Mouse (Mus musculus): Measurements from ENCODE around the gene Mrpl41. TPM values are rescaled to one million over a fixed set of nuclear protein-coding genes. Genes with fewer than 3 reads are reported as not detected.
"Not testable (repeated sequence)": the region's sequence is repeated elsewhere in the genome, so short reads cannot be mapped to it uniquely, and the experiment has no call there.

Gene Mrpl41
- polyA plus RNA-seq, 1 experiment from 2014 or later, result 130 TPM

DNA sequence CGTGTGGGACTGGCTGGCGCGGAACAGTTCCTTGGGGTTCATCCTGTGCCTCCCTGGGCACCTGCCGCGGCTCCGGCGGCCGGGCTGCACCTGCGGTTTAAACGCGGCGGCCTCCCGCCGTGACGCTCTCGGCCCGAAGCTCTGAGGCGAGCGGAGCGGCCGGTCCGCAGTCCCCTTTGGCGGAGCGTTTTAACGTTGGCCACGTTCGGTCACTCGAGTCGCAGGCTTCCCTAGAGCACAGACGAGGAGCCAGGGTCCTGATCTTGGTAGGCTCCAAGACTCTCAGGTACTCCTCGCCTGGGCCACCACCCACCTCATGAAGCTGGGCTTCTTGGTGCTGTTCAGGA, 24.7 kb downstream of the Mrpl41 start:
- DNase-seq (ENCODE audit: low spot score), result peak; percentile 61
- WGBS, result under 1% methylated on average over 31 of the region's 31 CpGs
- H3K4me1 ChIP-seq (replicated peaks; ENCODE audit: control insufficient read depth, insufficient read depth, low read length), result peaks cover 5% of the 10 kb centered on the region; the same call in 1 of the 2 replicates

DNA sequence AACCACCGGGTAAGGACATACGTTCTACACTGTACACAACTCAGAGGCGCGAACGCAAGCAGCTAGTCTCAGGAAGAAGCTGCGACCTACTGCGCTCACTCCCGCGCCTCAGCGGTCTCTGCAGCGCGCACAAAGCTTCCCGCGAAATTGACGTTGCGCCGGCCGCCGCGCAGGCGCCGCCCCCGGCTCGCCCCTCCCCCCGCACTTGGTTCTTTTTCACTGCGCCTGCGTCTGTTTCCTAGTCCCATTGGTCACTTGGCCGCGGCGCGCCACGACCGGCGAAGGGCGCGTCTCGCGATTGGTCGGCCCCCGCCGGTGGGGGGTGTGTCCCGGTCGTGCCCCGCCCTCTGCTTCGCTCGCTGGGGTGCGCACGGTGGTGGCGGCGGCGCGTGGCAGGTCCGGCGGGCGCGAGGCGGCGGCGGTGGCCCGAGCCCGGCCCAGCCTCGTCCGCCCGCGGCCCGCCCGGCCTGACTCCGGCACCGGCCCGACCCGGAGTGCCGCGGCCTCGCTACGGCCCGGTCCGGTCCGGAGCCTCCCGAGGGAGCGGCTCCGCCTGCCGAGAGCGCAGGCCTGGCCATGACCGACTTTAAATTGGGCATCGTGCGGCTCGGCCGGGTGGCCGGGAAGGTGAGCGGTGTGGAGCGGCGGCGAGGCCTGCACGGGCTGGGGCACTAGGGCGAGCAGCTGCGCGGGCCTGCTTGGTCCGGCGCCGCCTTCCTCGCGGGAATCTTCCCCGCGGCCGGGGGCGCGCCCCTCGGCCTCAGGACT, 25.3 kb downstream of the Mrpl41 start, which contains the start of gene Zmynd19:
Gene Zmynd19 (plus strand): TSS at position 372 of the 768 bp plus-strand sequence.
- Histone ChIP-seq H3K4me1 (replicated peaks; ENCODE audit: control insufficient read depth, insufficient read depth, low read length) (peaks cover 5% of the 10 kb centered on the region; the same call in 1 of the 2 replicates), H3K36me3 (ENCODE audit: control insufficient read depth, insufficient read depth, low read length) (no peaks in the 10 kb centered on the region; the same call in 1 of the 2 replicates), H3K9ac (ENCODE audit: low read length) (peak within 1 kb of the TSS; percentile 92), H3K27me3 (ENCODE audit: control insufficient read depth, insufficient read depth, low read length) (no peaks in the 10 kb centered on the region), H3K9me3 (ENCODE audit: control insufficient read depth, low read length) (no peaks in the 10 kb centered on the region), H3K4me2 (ENCODE audit: low read depth, low read length, severe bottlenecking) (peak within 1 kb of the TSS; percentile 82), H3K27ac (ENCODE audit: low read depth, low read length) (0 out of 2 replicates have a peak within 1 kb of the TSS, but pooled peaks have one; percentile 38), H3K4me3 (ENCODE audit: low read depth, low read length) (peak within 1 kb of the TSS; percentile 94)
- DNase-seq (ENCODE audit: low spot score) (peak; percentile 100), ATAC-seq (replicated peaks; ENCODE audit: low FRiP score) (peak; percentile 99)
- under 1% methylated on average over 89 of the region's 108 CpGs for WGBS

More for the DNA sequence above, 24.7 kb downstream of the Mrpl41 start:
- Histone ChIP-seq H3K4me2 (ENCODE audit: low read depth, low read length, severe bottlenecking) (peak overlapping the region; percentile 67), H3K36me3 (ENCODE audit: control insufficient read depth, insufficient read depth, low read length) (no peaks in the 10 kb centered on the region; the same call in 1 of the 2 replicates), H3K9me3 (ENCODE audit: control insufficient read depth, low read length) (no peaks in the 10 kb centered on the region), H3K27ac (ENCODE audit: low read depth, low read length) (no peak overlapping the region), H3K9ac (ENCODE audit: low read length) (peak overlapping the region; percentile 92), H3K4me3 (ENCODE audit: low read depth, low read length) (peak overlapping the region; percentile 94), H3K27me3 (ENCODE audit: control insufficient read depth, insufficient read depth, low read length) (no peaks in the 10 kb centered on the region)
- ATAC-seq (replicated peaks; ENCODE audit: low FRiP score), result no peak

- 40% methylated on average over 2 of the region's 2 CpGs for WGBS
- H3K27ac ChIP-seq (ENCODE audit: low read depth, low read length); H3K4me3 ChIP-seq (ENCODE audit: low read depth, low read length); H3K4me1 ChIP-seq (replicated peaks; ENCODE audit: control insufficient read depth, insufficient read depth, low read length); DNase-seq (ENCODE audit: low spot score); H3K4me2 ChIP-seq (ENCODE audit: low read depth, low read length, severe bottlenecking); H3K27me3 ChIP-seq (ENCODE audit: control insufficient read depth, insufficient read depth, low read length); ATAC-seq (replicated peaks; ENCODE audit: low FRiP score); H3K9ac ChIP-seq (ENCODE audit: low read length); H3K36me3 ChIP-seq (ENCODE audit: control insufficient read depth, insufficient read depth, low read length); H3K9me3 ChIP-seq (ENCODE audit: control insufficient read depth, low read length): not testable (repeated sequence)
Measured at GRCm38 (mm10) chr2:24944304-24944703, 30.6 kb downstream of the Mrpl41 start.

- ATAC-seq (replicated peaks; ENCODE audit: low FRiP score), result no peak
- Histone ChIP-seq H3K9ac (ENCODE audit: low read length) (no peak overlapping the region), H3K4me3 (ENCODE audit: low read depth, low read length) (no peak overlapping the region), H3K27ac (ENCODE audit: low read depth, low read length) (no peak overlapping the region), H3K9me3 (ENCODE audit: control insufficient read depth, low read length) (no peaks in the 10 kb centered on the region), H3K4me1 (replicated peaks; ENCODE audit: control insufficient read depth, insufficient read depth, low read length) (no peaks in the 10 kb centered on the region), H3K36me3 (ENCODE audit: control insufficient read depth, insufficient read depth, low read length) (no peaks in the 10 kb centered on the region), H3K4me2 (ENCODE audit: low read depth, low read length, severe bottlenecking) (no peak overlapping the region), H3K27me3 (ENCODE audit: control insufficient read depth, insufficient read depth, low read length) (no peaks in the 10 kb centered on the region)
- DNase-seq (ENCODE audit: low spot score), result no peak
- 78% methylated on average over 4 of the region's 4 CpGs for WGBS
Measured at GRCm38 (mm10) chr2:24942092-24942491, 32.8 kb downstream of the Mrpl41 start.

- ATAC-seq (replicated peaks; ENCODE audit: low FRiP score) (peak; percentile 93), DNase-seq (ENCODE audit: low spot score) (peak; percentile 96)
- Histone ChIP-seq H3K4me2 (ENCODE audit: low read depth, low read length, severe bottlenecking) (peak within 1 kb of the TSS; percentile 96), H3K27me3 (ENCODE audit: control insufficient read depth, insufficient read depth, low read length) (no peaks in the 10 kb centered on the region; the same call in 1 of the 2 replicates), H3K4me1 (replicated peaks; ENCODE audit: control insufficient read depth, insufficient read depth, low read length) (peaks cover 2% of the 10 kb centered on the region; the same call in 1 of the 2 replicates), H3K9ac (ENCODE audit: low read length) (peak within 1 kb of the TSS; percentile 66), H3K36me3 (ENCODE audit: control insufficient read depth, insufficient read depth, low read length) (no peaks in the 10 kb centered on the region), H3K4me3 (ENCODE audit: low read depth, low read length) (peak within 1 kb of the TSS; percentile 52), H3K9me3 (ENCODE audit: control insufficient read depth, low read length) (no peaks in the 10 kb centered on the region), H3K27ac (ENCODE audit: low read depth, low read length) (no peak within 1 kb of the TSS)
- WGBS, result under 1% methylated on average over 47 of the region's 49 CpGs
Measured at GRCm38 (mm10) chr2:24935057-24935796, 39.7 kb downstream of the Mrpl41 start, which contains the start of gene Arrdc1. Gene Arrdc1 (minus strand): TSS chr2:24935252.

- Histone ChIP-seq H3K27me3 (ENCODE audit: control insufficient read depth, insufficient read depth, low read length) (no peaks in the 10 kb centered on the region; the same call in 1 of the 2 replicates), H3K4me2 (ENCODE audit: low read depth, low read length, severe bottlenecking) (peak overlapping the region; percentile 96), H3K9me3 (ENCODE audit: control insufficient read depth, low read length) (no peaks in the 10 kb centered on the region), H3K4me1 (replicated peaks; ENCODE audit: control insufficient read depth, insufficient read depth, low read length) (peaks cover 2% of the 10 kb centered on the region; the same call in 1 of the 2 replicates), H3K27ac (ENCODE audit: low read depth, low read length) (no peak overlapping the region), H3K9ac (ENCODE audit: low read length) (peak overlapping the region; percentile 66), H3K36me3 (ENCODE audit: control insufficient read depth, insufficient read depth, low read length) (no peaks in the 10 kb centered on the region), H3K4me3 (ENCODE audit: low read depth, low read length) (peak overlapping the region; percentile 52)
- DNase-seq (ENCODE audit: low spot score) (no peak), ATAC-seq (replicated peaks; ENCODE audit: low FRiP score) (peak; percentile 42)
- WGBS, result 3% methylated on average over 19 of the region's 19 CpGs
Measured at GRCm38 (mm10) chr2:24934441-24934963, 40.4 kb downstream of the Mrpl41 start.

DNA sequence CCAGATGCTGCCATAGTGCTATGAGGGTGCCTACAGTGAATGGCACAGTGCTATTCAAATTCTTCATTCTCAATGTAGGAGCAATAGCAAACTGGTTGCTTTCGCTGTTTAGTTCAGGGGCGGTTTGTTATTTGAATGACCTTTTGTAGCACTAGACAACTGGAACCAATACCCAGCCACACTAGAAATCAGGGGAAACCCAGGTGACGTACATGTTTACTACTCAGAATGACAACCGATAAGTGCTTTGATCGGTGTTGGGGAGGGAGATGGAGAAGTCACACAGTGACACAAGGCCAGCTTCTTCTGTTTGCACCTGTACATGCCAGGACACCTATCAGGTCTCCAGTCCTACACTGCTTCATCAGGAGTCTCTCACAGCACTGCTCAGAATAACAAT, 45.3 kb downstream of the Mrpl41 start:
- Histone ChIP-seq H3K27me3 (ENCODE audit: control insufficient read depth, insufficient read depth, low read length) (no peaks in the 10 kb centered on the region; the same call in 1 of the 2 replicates), H3K9ac (ENCODE audit: low read length) (no peak overlapping the region), H3K4me3 (ENCODE audit: low read depth, low read length) (no peak overlapping the region), H3K4me1 (replicated peaks; ENCODE audit: control insufficient read depth, insufficient read depth, low read length) (no peaks in the 10 kb centered on the region), H3K9me3 (ENCODE audit: control insufficient read depth, low read length) (no peaks in the 10 kb centered on the region), H3K27ac (ENCODE audit: low read depth, low read length) (no peak overlapping the region), H3K36me3 (ENCODE audit: control insufficient read depth, insufficient read depth, low read length) (no peaks in the 10 kb centered on the region), H3K4me2 (ENCODE audit: low read depth, low read length, severe bottlenecking) (no peak overlapping the region)
- WGBS, result 90% methylated on average over 5 of the region's 5 CpGs
- no peak for ATAC-seq (replicated peaks; ENCODE audit: low FRiP score)
- no peak for DNase-seq (ENCODE audit: low spot score)

GRCm38 (mm10) chr2:24929119-24929518, 45.8 kb downstream of the Mrpl41 start:
- DNase-seq (ENCODE audit: low spot score) (no peak), ATAC-seq (replicated peaks; ENCODE audit: low FRiP score) (no peak)
- H3K9ac ChIP-seq (ENCODE audit: low read length), result no peak overlapping the region
- H3K4me3 ChIP-seq (ENCODE audit: low read depth, low read length), result no peak overlapping the region
- no peak overlapping the region for H3K27ac ChIP-seq (ENCODE audit: low read depth, low read length)
- no peaks in the 10 kb centered on the region for H3K27me3 ChIP-seq (ENCODE audit: control insufficient read depth, insufficient read depth, low read length)
- no peaks in the 10 kb centered on the region for H3K4me1 ChIP-seq (replicated peaks; ENCODE audit: control insufficient read depth, insufficient read depth, low read length)
- no peak overlapping the region for H3K4me2 ChIP-seq (ENCODE audit: low read depth, low read length, severe bottlenecking)
- no peaks in the 10 kb centered on the region for H3K36me3 ChIP-seq (ENCODE audit: control insufficient read depth, insufficient read depth, low read length)
- WGBS, result 78% methylated on average over 2 of the region's 2 CpGs
- H3K9me3 ChIP-seq (ENCODE audit: control insufficient read depth, low read length), result no peaks in the 10 kb centered on the region

All from forebrain, embryonic 11.5 days (tissue).